Mouse (Mus musculus): Measurements from ENCODE around the gene F12. TPM values are rescaled to one million over a fixed set of nuclear protein-coding genes. Genes with fewer than 3 reads are reported as not detected.
A peak's percentile ranks its signal among the peaks of the same experiment; 100 is the strongest.

F12 gene
- polyA plus RNA-seq, 1 experiment from 2014 or later, result not detected

DNA sequence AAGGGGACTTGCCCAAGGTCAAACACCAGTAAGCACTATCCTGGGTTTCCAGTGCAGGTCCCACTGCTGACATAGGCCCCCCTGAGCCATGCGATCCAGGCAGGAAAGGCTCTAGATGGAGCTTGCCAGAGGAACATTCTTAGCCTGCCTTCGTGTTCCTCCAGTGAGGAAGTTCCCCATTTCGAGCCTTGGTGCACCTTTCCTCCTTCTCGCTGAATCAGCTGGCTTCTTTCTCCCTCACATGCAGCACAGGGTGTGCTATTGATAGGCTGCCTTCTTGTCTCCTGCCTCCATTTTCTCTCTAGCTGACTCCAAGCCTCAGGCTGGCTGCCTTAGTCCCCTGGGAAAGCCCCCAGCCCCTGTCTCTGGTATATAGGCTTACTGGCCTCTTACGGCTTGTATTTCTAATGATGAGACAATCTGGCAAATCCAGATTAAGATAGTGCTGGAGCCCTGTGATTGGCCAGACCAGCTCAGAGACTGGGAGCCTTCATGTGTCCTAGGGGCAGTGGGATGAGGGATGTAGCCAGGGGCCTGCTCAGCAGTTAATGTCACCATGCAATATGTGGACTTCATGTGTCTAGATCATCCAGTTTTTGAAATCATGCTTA is 39.3 kb upstream of the F12 start:
- Histone ChIP-seq H3K4me2 (replicated peaks) (peak overlapping the region; percentile 80), H3K36me3 (peaks cover 12% of the 10 kb centered on the region), H3K27me3 (peaks cover 5% of the 10 kb centered on the region; the same call in 1 of the 2 replicates), H3K9ac (peak overlapping the region; percentile 81), H3K9me3 (replicated peaks) (no peaks in the 10 kb centered on the region), H3K4me1 (peaks cover 59% of the 10 kb centered on the region), H3K4me3 (peak overlapping the region; percentile 63), H3K27ac (peak overlapping the region; percentile 96)
- no peak for ATAC-seq (ENCODE audit: low FRiP score)
- WGBS, result 73% methylated on average over 5 of the region's 5 CpGs

GRCm38 (mm10) chr13:55465184-55465583 is 38.6 kb upstream of the F12 start:
- Histone ChIP-seq H3K36me3 (peaks cover 18% of the 10 kb centered on the region), H3K27ac (peak overlapping the region; percentile 96), H3K4me1 (peaks cover 51% of the 10 kb centered on the region), H3K9ac (peak overlapping the region; percentile 81), H3K4me3 (peak overlapping the region; percentile 63), H3K4me2 (replicated peaks) (peak overlapping the region; percentile 80), H3K9me3 (replicated peaks) (no peaks in the 10 kb centered on the region), H3K27me3 (peaks cover 5% of the 10 kb centered on the region; the same call in 1 of the 2 replicates)
- ATAC-seq (ENCODE audit: low FRiP score), result peak; percentile 27
- 7% methylated on average over 3 of the region's 3 CpGs for WGBS

- peaks cover 28% of the 10 kb centered on the region for H3K36me3 ChIP-seq
- H3K9ac ChIP-seq, result peak within 1 kb of the TSS; percentile 81
- peak within 1 kb of the TSS; percentile 96 for H3K27ac ChIP-seq
- H3K4me2 ChIP-seq (replicated peaks), result peak within 1 kb of the TSS; percentile 80
- H3K4me1 ChIP-seq, result peaks cover 42% of the 10 kb centered on the region
- H3K4me3 ChIP-seq, result peak within 1 kb of the TSS; percentile 63
- no peaks in the 10 kb centered on the region for H3K9me3 ChIP-seq (replicated peaks)
- WGBS, result under 1% methylated on average over 75 of the region's 84 CpGs
- peaks cover 5% of the 10 kb centered on the region; the same call in 1 of the 2 replicates for H3K27me3 ChIP-seq
- peak; percentile 85 for ATAC-seq (ENCODE audit: low FRiP score)
Observed at GRCm38 (mm10) chr13:55464027-55464884, 37.7 kb upstream of the F12 start, which contains the start of gene Prr7. TSS of gene Prr7 (plus strand) at chr13:55464267.

DNA sequence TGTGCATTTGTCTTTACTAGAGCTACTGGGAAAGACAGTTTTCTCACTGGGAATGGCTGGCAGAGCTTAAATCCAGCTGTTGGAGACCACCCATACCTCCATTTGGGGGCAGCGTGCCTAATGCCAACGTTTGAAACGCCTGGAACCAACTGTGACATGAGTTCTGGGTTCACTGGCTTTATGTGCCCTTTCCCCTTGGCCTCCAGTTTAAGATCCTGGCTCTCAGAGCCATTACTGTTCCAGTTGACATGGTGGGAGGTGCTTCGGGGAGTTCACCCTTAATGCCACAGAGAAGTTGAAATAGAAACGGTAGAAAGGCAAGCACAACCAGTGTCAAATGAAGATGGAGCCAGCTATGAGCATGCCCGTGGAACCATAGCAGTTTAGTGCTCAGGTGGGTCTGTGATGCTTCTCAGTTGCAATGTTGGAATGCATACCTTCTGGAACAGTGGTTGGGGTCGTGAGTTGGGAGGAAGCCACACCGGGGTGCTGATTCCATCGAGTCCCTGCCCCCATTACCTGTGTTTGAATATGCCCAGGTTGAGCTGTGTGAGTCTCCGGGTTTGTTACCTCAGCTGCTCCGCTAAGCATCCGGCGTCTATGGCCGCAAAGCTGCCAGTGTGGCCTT is 36.9 kb upstream of the F12 start:
- peaks cover 37% of the 10 kb centered on the region for H3K4me1 ChIP-seq
- ATAC-seq (ENCODE audit: low FRiP score), result peak; percentile 0; the same call in 1 of the 2 replicates

DNA sequence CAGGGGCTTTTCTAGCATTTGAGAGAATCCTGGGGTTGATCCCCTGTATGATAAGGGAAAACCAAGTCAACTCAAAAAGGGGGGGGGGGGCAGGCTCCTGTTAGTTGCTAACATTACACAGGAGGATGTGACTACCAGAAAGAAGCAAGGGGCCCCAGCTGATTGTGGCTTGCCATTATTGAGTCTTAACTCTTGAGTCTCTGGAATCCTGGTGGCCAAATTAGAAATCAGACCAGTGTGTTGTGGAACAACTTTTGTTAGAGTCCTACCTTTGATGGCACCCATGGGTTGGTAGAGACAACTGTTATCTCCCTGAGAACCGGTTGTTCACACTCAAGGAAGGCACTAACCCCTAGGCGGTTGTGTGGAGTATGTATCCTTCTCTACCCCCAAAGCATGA is 36.4 kb upstream of the F12 start:
- no peak overlapping the region; the same call in 1 of the 2 replicates for H3K27ac ChIP-seq
- no peak for ATAC-seq (ENCODE audit: low FRiP score)
- no peak overlapping the region for H3K9ac ChIP-seq
- H3K27me3 ChIP-seq, result peaks cover 5% of the 10 kb centered on the region; the same call in 1 of the 2 replicates
- no peaks in the 10 kb centered on the region for H3K9me3 ChIP-seq (replicated peaks)
- H3K4me3 ChIP-seq, result no peak overlapping the region
- H3K36me3 ChIP-seq, result peaks cover 39% of the 10 kb centered on the region
- H3K4me1 ChIP-seq, result peaks cover 34% of the 10 kb centered on the region
- 48% methylated on average over 2 of the region's 2 CpGs for WGBS
- H3K4me2 ChIP-seq (replicated peaks), result peak overlapping the region; percentile 80; the same call in 1 of the 2 replicates

More for the DNA sequence above, 36.9 kb upstream of the F12 start:
- no peaks in the 10 kb centered on the region for H3K9me3 ChIP-seq (replicated peaks)
- peaks cover 35% of the 10 kb centered on the region for H3K36me3 ChIP-seq
- 7% methylated on average over 14 of the region's 14 CpGs for WGBS
- H3K4me2 ChIP-seq (replicated peaks), result peak overlapping the region; percentile 80
- H3K9ac ChIP-seq, result peak overlapping the region; percentile 81
- H3K27ac ChIP-seq, result peak overlapping the region; percentile 96
- peaks cover 5% of the 10 kb centered on the region; the same call in 1 of the 2 replicates for H3K27me3 ChIP-seq
- H3K4me3 ChIP-seq, result peak overlapping the region; percentile 63

DNA sequence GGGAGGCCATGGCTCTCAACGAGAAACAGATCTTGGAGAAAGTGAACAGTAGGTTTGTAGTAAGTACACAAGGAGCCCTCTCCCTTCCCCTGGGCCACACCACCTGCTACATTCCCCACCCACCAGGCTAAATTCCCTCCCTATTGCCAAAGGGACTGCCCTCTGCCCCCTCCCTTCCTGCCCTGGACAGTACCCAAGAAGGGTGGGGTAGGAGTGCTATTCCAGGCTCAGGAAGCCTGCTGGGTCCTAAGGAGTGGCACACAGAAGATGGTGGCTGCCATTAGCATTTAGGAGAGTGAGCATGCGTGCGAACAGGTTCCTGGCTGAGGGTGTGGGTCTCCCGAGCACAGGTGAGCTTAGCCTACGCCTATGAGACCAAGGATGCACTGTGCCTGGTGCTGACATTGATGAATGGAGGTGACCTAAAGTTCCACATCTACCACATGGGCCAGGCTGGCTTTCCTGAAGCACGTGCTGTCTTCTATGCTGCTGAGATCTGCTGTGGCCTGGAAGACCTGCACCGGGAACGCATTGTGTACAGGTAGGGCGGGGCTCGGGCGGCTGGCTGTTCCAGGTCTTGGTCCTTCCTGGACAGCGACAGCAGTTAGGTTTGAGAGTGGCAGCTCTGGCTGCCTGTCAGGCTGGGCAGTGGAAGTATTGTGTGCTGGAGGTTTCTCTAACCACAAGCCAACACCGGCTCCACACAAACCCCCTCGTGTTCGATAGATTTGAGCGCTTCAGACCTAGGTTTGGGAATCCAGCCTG is 25.4 kb upstream of the F12 start:
- H3K27ac ChIP-seq, result no peak overlapping the region
- peaks cover 11% of the 10 kb centered on the region for H3K4me1 ChIP-seq
- no peak overlapping the region for H3K4me2 ChIP-seq (replicated peaks)
- no peaks in the 10 kb centered on the region for H3K9me3 ChIP-seq (replicated peaks)
- no peaks in the 10 kb centered on the region for H3K27me3 ChIP-seq
- H3K9ac ChIP-seq, result no peak overlapping the region
- H3K4me3 ChIP-seq, result no peak overlapping the region
- WGBS, result 96% methylated on average over 16 of the region's 16 CpGs
- peaks cover 70% of the 10 kb centered on the region for H3K36me3 ChIP-seq
- no peak for ATAC-seq (ENCODE audit: low FRiP score)

- Histone ChIP-seq H3K4me2 (replicated peaks) (no peak overlapping the region), H3K36me3 (peaks cover 63% of the 10 kb centered on the region), H3K27ac (no peak overlapping the region), H3K9ac (no peak overlapping the region), H3K27me3 (no peaks in the 10 kb centered on the region), H3K9me3 (replicated peaks) (no peaks in the 10 kb centered on the region), H3K4me1 (peaks cover 17% of the 10 kb centered on the region), H3K4me3 (no peak overlapping the region)
- WGBS, result 95% methylated on average over 10 of the region's 10 CpGs
- ATAC-seq (ENCODE audit: low FRiP score), result no peak
Observed at GRCm38 (mm10) chr13:55451296-55451695, 24.7 kb upstream of the F12 start.

- Histone ChIP-seq H3K4me3 (no peak overlapping the region), H3K36me3 (peaks cover 56% of the 10 kb centered on the region)
- WGBS, result 91% methylated on average over 11 of the region's 11 CpGs
Observed at GRCm38 (mm10) chr13:55450511-55450980, 24.0 kb upstream of the F12 start.

DNA sequence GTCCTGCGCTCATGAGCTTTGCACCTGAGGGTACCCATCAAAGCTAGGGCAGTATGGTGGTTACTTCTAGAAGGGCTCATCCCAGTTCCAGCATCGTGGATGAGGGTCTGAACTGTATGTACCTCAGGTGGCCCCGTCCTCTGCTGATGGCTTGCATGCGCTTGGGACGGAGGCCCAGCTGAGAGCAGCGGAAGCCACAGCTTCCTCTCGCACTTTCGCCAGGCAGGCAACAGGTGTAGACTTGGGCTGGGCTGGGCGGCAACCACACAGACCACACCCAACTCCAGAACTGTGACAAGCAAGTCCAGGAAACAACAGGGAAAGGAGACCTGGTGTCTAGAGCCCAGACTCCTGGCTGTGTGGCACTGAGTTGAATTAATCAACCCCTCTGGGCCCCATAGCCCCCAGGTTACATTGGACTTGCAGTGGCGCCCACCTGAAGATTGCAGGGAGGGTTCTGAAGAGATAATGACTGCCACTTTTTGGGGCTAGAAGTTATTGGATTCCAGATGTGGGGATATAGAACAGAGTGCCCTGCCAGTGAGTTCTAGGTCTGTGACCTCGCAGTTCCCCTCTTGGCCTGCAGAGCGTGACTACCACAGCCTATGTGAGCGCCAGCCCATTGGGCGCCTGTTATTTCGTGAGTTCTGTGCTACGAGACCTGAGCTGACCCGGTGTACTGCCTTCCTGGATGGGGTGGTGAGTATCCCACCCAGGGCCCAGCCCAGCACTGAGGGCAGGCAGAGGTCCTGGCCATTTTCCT is 23.3 kb upstream of the F12 start:
- no peak for ATAC-seq (ENCODE audit: low FRiP score)
- H3K4me3 ChIP-seq, result no peak overlapping the region
- H3K4me2 ChIP-seq (replicated peaks), result no peak overlapping the region
- no peak overlapping the region for H3K27ac ChIP-seq
- WGBS, result 91% methylated on average over 17 of the region's 17 CpGs
- peaks cover 24% of the 10 kb centered on the region for H3K4me1 ChIP-seq
- peaks cover 49% of the 10 kb centered on the region for H3K36me3 ChIP-seq
- H3K27me3 ChIP-seq, result no peaks in the 10 kb centered on the region
- no peaks in the 10 kb centered on the region for H3K9me3 ChIP-seq (replicated peaks)
- H3K9ac ChIP-seq, result no peak overlapping the region

More at GRCm38 (mm10) chr13:55450511-55450980, 24.0 kb upstream of the F12 start:
- no peaks in the 10 kb centered on the region for H3K27me3 ChIP-seq
- no peak overlapping the region for H3K4me2 ChIP-seq (replicated peaks)
- no peaks in the 10 kb centered on the region for H3K9me3 ChIP-seq (replicated peaks)
- peaks cover 24% of the 10 kb centered on the region for H3K4me1 ChIP-seq
- H3K9ac ChIP-seq, result no peak overlapping the region
- H3K27ac ChIP-seq, result no peak overlapping the region
- no peak for ATAC-seq (ENCODE audit: low FRiP score)

- WGBS, result 98% methylated on average over 9 of the region's 9 CpGs
- Histone ChIP-seq H3K27ac (no peak overlapping the region), H3K36me3 (peaks cover 42% of the 10 kb centered on the region)
Observed at GRCm38 (mm10) chr13:55449205-55449604, 22.6 kb upstream of the F12 start.

DNA sequence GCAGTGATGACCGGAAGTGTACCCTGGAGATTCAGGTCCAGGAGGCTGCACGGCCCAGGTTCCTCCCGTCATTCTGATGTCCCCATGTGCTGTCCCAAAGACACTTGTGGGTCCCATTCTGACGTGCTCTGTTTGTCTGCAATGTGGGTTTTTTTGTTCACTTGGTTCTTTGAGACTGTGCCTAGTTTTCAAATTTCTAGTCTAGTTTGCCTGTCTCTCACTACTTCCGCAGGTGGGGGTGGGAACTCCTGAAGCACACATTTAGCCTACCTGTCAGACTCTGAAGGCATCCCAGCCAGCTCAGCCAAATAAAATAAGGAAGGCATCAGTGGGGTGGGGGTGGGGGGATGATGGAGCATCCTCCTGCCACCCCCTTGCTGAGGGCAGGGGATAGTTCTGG is 21.5 kb upstream of the F12 start:
- Histone ChIP-seq H3K36me3 (peaks cover 33% of the 10 kb centered on the region), H3K4me1 (peaks cover 30% of the 10 kb centered on the region), H3K9me3 (replicated peaks) (no peaks in the 10 kb centered on the region), H3K27me3 (no peaks in the 10 kb centered on the region), H3K4me3 (no peak overlapping the region), H3K4me2 (replicated peaks) (no peak overlapping the region), H3K9ac (0 out of 2 replicates have a peak overlapping the region, but pooled peaks have one; percentile 35), H3K27ac (no peak overlapping the region)
- ATAC-seq (ENCODE audit: low FRiP score), result no peak
- WGBS, result 95% methylated on average over 5 of the region's 5 CpGs

More at GRCm38 (mm10) chr13:55449205-55449604, 22.6 kb upstream of the F12 start:
- peaks cover 25% of the 10 kb centered on the region for H3K4me1 ChIP-seq
- H3K9me3 ChIP-seq (replicated peaks), result no peaks in the 10 kb centered on the region
- no peaks in the 10 kb centered on the region for H3K27me3 ChIP-seq
- ATAC-seq (ENCODE audit: low FRiP score), result no peak
- H3K4me3 ChIP-seq, result no peak overlapping the region
- no peak overlapping the region for H3K4me2 ChIP-seq (replicated peaks)
- H3K9ac ChIP-seq, result no peak overlapping the region

All from hindbrain, embryonic 12.5 days (tissue).